Mouse (Mus musculus): ENCODE results near the gene Mrpl10.

DNA sequence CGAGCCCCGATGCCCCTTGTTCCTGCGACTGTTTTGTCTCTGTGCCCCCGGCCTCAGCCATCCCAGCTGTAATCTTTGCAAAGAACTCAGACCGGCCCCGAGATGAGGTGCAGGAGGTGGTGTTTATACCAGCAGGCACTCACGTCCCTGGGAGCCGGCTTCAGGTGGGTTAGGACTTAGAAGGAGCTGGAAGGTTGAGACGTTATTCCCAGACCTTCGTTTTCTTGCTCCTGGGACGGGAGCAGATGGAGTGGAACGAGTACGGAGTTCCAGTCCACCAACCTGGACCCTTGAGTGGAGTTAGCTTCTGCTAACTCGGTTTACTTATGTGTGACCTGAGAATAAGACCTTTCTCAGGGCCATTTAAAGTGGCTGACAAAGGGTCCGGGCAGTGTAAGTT, 10.9 kb upstream of the Mrpl10 start:
- TF ChIP-seq CTCF (IDR thresholded peaks at IDR 0.05; ENCODE audit: control insufficient read depth, insufficient read depth, insufficient read length) (no peak), MYOD1 (IDR thresholded peaks at IDR 0.05; ENCODE audit: control insufficient read depth, insufficient read length, low read depth) (no peak), MAX (IDR thresholded peaks at IDR 0.05) (no peak)
